Mouse (Mus musculus) c-Kit-positive CD71-negative TER-119-negative erythroid progenitor cells, embryonic 14.5 days (primary cell): Measurements from ENCODE around the gene Methig1.

Source experiments
- DNase-seq: peaks from one replicate; pipeline ENCODE4 v3.0.0-alpha.2; 2013; ENCODE audit warnings: low read depth

The Methig1 gene

DNA sequence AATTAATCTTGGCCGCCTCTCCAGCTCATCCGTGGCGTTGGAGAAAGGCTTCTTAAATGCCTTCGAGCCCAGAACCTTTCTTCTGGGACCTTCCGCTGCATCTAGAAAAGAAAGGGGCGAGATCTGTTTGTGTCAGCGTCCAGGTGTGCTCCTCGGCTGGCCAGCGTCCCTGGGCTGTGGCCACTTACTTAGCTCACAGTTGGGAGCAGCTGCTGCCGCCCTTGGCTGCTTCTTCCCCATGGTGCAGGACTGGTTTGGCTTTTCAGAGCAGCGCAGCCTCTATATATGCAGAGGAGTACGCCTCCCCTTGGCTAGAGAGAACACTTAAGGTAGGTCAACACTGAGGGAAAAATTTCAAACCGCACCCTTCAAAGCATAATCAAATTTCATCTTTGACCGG is 71.0 kb downstream of the Methig1 start:
- DNase-seq = no peak

DNA sequence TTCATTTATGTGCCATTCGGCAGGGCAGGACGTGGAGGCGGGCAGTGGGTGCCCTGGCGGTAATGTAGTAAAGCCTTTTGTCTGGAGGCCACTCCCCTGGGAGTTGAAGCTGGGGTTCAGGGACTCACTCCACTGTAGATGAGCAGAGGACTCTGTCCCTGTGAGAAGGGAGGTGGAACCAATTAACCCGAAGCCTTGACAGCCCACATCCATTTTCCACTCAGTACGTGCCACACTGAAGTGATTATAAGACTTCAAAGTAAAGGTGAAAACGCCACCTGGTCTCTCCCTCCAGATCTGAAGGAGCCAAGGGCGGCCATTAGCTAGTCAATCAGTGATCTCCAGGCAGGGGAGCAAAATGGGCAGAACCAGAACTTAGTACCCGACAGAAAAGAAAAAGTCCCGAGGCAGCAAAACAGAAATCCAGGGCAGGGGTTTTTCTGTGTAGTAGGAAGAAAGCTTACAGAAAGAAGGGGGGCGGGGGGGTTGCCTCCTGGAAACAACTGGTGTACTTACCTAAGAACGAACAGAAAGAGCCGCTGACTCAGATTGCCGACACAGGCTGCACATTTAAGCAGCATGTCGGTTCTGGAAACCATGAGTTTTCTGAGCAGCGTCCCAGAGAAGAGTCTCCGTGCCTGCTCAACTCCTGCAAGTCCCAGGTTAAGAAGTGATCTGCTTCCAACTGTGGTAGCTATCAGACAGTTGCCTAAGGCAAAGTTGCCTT is 71.6 kb downstream of the Methig1 start, which contains the start of gene Slc11a2:
Gene Slc11a2 (minus strand): TSS at position 677 of the 727 bp plus-strand sequence.
- DNase-seq = no peak

DNA sequence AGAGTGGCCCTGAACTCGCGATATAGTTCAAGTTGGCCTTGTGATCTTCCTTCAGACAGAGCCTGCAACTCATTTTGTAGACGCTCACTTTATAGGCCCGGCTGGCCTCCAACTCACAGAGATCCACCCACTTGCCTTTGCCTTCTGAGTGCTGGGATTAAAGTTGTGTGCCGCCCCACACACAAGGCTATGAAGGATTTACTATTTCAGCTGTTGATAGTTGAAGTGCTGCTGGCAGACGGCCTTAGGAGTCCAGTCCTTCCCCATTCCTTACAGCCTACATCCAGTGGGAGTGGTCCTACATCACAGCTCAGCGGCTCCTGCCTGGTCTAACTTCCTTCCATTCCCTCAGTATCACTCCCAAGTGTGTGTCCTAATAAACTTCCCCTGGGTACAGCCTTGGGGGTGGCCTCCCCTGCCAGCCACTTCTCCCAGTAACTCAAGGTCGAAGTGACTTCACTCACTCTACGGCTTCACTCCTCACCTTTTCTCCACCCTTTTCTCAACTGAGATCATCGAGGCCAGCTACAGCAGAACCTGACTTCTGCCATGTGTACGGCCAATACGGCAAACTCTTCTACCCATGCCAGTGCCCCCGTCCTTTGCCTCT is 75.5 kb downstream of the Methig1 start:
- DNase-seq = no peak

DNA sequence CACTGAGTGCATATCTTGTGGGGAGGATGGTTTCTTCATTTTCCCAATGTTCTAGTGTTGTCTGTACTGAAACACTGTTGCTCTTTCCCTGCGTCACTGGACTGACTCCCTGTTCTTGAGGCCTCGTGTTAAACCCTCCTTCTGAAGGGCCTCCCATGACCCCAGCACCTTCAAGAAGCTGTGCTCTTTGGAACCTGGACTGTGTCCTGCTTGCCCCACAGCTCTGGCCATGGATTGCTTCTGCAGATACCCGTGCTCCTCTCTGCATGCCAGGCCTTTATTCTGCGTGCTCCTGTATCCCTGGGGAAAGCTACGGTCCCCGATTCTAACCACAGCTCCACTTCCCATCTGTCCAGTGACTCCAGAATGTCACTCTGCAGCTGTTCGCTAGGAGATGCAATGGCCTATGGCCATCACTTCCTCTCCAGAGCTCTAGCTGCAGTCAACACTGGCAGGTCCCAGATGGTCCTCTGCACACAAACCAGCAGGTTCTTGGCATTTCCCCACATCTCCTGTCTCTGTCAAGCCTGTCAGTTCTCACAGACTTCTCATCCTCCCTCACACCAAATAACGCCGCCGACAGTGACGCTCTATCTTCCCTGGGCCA is 77.1 kb downstream of the Methig1 start:
- no peak for DNase-seq

DNA sequence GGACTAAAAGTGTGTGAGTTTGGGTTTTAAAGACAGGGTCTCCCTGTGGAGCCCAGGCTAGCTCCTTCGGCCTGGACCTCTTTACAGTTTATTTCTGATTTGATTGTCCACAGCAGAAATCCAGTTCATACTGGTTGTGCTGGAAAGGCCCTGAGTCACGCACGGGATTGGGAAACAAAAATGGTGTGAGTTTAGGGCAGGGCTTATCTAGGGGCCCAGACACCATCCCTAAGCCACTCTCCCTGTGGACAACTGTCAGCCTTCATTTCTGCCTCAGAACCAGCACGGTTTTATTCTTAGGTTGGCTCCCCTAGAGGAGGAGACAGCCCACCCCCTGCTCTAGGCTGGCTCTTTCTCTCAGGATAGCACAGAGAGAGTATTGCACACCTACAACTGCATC is 80.3 kb downstream of the Methig1 start:
- no peak for DNase-seq
